Mouse (Mus musculus): ENCODE results near the gene 1700028P14Rik. TPM values are rescaled to one million over a fixed set of nuclear protein-coding genes. Genes with fewer than 3 reads are reported as not detected.

1700028P14Rik gene
- 1.4 and 2.8 TPM in 2 replicates for polyA plus RNA-seq (2014; fragmentation: Nextera tagmentation; extraction: Ambion mirVana)

GRCm38 (mm10) chr19:23652644-23653043, at the start of gene 1700028P14Rik:
Gene 1700028P14Rik, minus strand, starts transcription at chr19:23652812.
- H3K4me1 ChIP-seq (ENCODE audit: control insufficient read depth, insufficient read depth, low read length), result no peaks in the 10 kb centered on the region
- peak within 1 kb of the TSS; percentile 42 for H3K4me2 ChIP-seq (ENCODE audit: low read depth, low read length)
- 5% methylated on average over 13 of the region's 13 CpGs for WGBS

DNA sequence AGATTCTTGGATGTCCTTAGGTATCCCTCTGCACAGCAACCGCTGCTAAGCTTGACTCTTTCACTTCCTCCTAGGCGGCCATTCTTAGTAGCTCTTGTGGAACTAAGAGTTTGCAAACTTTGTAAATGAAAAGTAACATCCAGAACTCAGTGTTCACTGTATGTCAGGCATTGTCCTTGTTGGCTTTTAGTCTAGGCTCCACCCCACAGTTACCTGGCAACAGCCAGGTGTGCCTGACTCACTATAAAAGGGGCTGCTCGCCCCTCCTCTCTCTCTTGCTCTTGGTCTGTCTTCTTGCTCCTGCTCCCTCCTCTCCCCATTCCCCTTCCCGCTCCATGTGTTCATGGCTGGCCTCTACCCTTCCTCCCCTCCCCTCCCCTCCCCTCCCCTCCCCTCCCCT, 46.5 kb upstream of the 1700028P14Rik start:
- Histone ChIP-seq H3K36me3 (ENCODE audit: control insufficient read depth, insufficient read depth, low read length) (peaks cover 67% of the 10 kb centered on the region), H3K27ac (replicated peaks; ENCODE audit: low read depth, low read length) (no peak overlapping the region), H3K9ac (ENCODE audit: low read depth, low read length) (no peak overlapping the region), H3K4me1 (ENCODE audit: control insufficient read depth, insufficient read depth, low read length) (no peaks in the 10 kb centered on the region), H3K27me3 (replicated peaks; ENCODE audit: control insufficient read depth, insufficient read depth, low read length) (no peaks in the 10 kb centered on the region), H3K4me3 (ENCODE audit: low read depth, low read length) (no peak overlapping the region), H3K4me2 (ENCODE audit: low read depth, low read length) (no peak overlapping the region), H3K9me3 (ENCODE audit: control insufficient read depth, low read length) (no peaks in the 10 kb centered on the region)
- no peak for DNase-seq (ENCODE audit: low spot score)
- WGBS, result 75% methylated on average over 4 of the region's 4 CpGs
- no peak for ATAC-seq (ENCODE audit: low read depth)

More at GRCm38 (mm10) chr19:23652644-23653043, at the start of gene 1700028P14Rik:
- no peak within 1 kb of the TSS for H3K9ac ChIP-seq (ENCODE audit: low read depth, low read length)
- DNase-seq (ENCODE audit: low spot score) (peak; percentile 66), ATAC-seq (ENCODE audit: low read depth) (peak; percentile 89)
- no peaks in the 10 kb centered on the region for H3K27me3 ChIP-seq (replicated peaks; ENCODE audit: control insufficient read depth, insufficient read depth, low read length)
- no peaks in the 10 kb centered on the region for H3K9me3 ChIP-seq (ENCODE audit: control insufficient read depth, low read length)
- H3K27ac ChIP-seq (replicated peaks; ENCODE audit: low read depth, low read length), result no peak within 1 kb of the TSS
- H3K36me3 ChIP-seq (ENCODE audit: control insufficient read depth, insufficient read depth, low read length), result no peaks in the 10 kb centered on the region
- H3K4me3 ChIP-seq (ENCODE audit: low read depth, low read length), result peak within 1 kb of the TSS; percentile 13; the same call in 1 of the 2 replicates

DNA sequence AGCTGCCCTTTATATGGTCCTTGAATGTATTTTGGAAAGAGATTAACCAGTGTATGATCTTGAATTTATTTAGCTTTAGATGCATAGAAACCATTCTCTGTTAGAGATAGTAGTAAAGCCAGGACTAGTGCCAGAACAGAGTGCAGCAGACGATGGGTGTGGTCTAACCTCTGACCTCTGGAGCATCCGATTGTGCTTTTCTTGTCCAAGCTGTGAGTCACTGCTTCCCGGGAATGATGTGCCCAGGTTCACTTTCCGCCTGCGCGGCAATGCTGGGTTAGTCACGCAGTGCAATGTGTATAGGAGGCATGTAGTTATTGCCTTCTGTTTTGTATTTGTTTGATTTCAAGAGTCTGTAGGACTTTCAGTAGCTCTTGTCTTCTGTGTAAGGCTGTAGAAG, 45.8 kb upstream of the 1700028P14Rik start:
- Histone ChIP-seq H3K4me2 (ENCODE audit: low read depth, low read length) (no peak overlapping the region), H3K27ac (replicated peaks; ENCODE audit: low read depth, low read length) (no peak overlapping the region), H3K9ac (ENCODE audit: low read depth, low read length) (no peak overlapping the region), H3K36me3 (ENCODE audit: control insufficient read depth, insufficient read depth, low read length) (peaks cover 63% of the 10 kb centered on the region), H3K4me3 (ENCODE audit: low read depth, low read length) (no peak overlapping the region), H3K27me3 (replicated peaks; ENCODE audit: control insufficient read depth, insufficient read depth, low read length) (no peaks in the 10 kb centered on the region), H3K9me3 (ENCODE audit: control insufficient read depth, low read length) (no peaks in the 10 kb centered on the region), H3K4me1 (ENCODE audit: control insufficient read depth, insufficient read depth, low read length) (no peaks in the 10 kb centered on the region)
- no peak for ATAC-seq (ENCODE audit: low read depth)
- DNase-seq (ENCODE audit: low spot score), result no peak
- WGBS, result 70% methylated on average over 7 of the region's 7 CpGs

DNA sequence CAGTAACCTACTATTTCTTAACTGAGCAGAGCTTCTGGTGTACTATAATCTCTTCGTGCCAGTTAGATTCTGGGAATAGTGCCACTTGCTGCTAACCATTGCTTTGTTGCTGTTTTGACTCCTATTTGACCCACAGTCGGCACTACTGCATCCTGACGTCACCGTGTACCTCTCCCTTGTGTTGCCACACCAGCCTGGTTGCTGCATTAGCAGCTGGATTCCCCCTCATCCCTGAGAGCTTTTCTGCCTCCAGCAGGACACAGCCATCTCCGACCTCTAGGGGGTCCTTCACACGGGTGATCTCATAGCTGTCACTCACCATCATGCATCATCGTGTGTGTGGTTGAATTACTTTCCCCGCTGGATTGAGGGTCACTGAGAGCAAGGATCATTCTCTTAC, 45.2 kb upstream of the 1700028P14Rik start:
- Histone ChIP-seq H3K9ac (ENCODE audit: low read depth, low read length) (no peak overlapping the region), H3K4me1 (ENCODE audit: control insufficient read depth, insufficient read depth, low read length) (no peaks in the 10 kb centered on the region), H3K27me3 (replicated peaks; ENCODE audit: control insufficient read depth, insufficient read depth, low read length) (no peaks in the 10 kb centered on the region), H3K4me3 (ENCODE audit: low read depth, low read length) (no peak overlapping the region), H3K4me2 (ENCODE audit: low read depth, low read length) (no peak overlapping the region), H3K9me3 (ENCODE audit: control insufficient read depth, low read length) (no peaks in the 10 kb centered on the region), H3K36me3 (ENCODE audit: control insufficient read depth, insufficient read depth, low read length) (peaks cover 58% of the 10 kb centered on the region), H3K27ac (replicated peaks; ENCODE audit: low read depth, low read length) (no peak overlapping the region)
- DNase-seq (ENCODE audit: low spot score), result no peak
- WGBS, result 74% methylated on average over 8 of the region's 8 CpGs
- ATAC-seq (ENCODE audit: low read depth), result no peak

GRCm38 (mm10) chr19:23694344-23694743, 41.7 kb upstream of the 1700028P14Rik start:
- ATAC-seq (ENCODE audit: low read depth) (no peak), DNase-seq (ENCODE audit: low spot score) (peak; percentile 9)
- Histone ChIP-seq H3K36me3 (ENCODE audit: control insufficient read depth, insufficient read depth, low read length) (peaks cover 45% of the 10 kb centered on the region), H3K4me2 (ENCODE audit: low read depth, low read length) (no peak overlapping the region), H3K4me3 (ENCODE audit: low read depth, low read length) (no peak overlapping the region), H3K27me3 (replicated peaks; ENCODE audit: control insufficient read depth, insufficient read depth, low read length) (no peaks in the 10 kb centered on the region), H3K9ac (ENCODE audit: low read depth, low read length) (no peak overlapping the region), H3K9me3 (ENCODE audit: control insufficient read depth, low read length) (no peaks in the 10 kb centered on the region), H3K27ac (replicated peaks; ENCODE audit: low read depth, low read length) (no peak overlapping the region), H3K4me1 (ENCODE audit: control insufficient read depth, insufficient read depth, low read length) (no peaks in the 10 kb centered on the region)
- 80% methylated on average over 4 of the region's 4 CpGs for whole genome bisulfite sequencing

GRCm38 (mm10) chr19:23688421-23688946, 35.9 kb upstream of the 1700028P14Rik start:
- ATAC-seq (ENCODE audit: low read depth) (no peak), DNase-seq (ENCODE audit: low spot score) (peak; percentile 55)
- 23% methylated on average over 4 of the region's 4 CpGs for WGBS
- H3K4me2 ChIP-seq (ENCODE audit: low read depth, low read length), result peak overlapping the region; percentile 63
- H3K27me3 ChIP-seq (replicated peaks; ENCODE audit: control insufficient read depth, insufficient read depth, low read length), result no peaks in the 10 kb centered on the region
- no peaks in the 10 kb centered on the region for H3K36me3 ChIP-seq (ENCODE audit: control insufficient read depth, insufficient read depth, low read length)
- H3K9me3 ChIP-seq (ENCODE audit: control insufficient read depth, low read length), result no peaks in the 10 kb centered on the region
- H3K9ac ChIP-seq (ENCODE audit: low read depth, low read length), result peak overlapping the region; percentile 89; the same call in 1 of the 2 replicates
- H3K27ac ChIP-seq (replicated peaks; ENCODE audit: low read depth, low read length), result no peak overlapping the region
- H3K4me1 ChIP-seq (ENCODE audit: control insufficient read depth, insufficient read depth, low read length), result peaks cover 8% of the 10 kb centered on the region; the same call in 1 of the 2 replicates
- H3K4me3 ChIP-seq (ENCODE audit: low read depth, low read length), result peak overlapping the region; percentile 73

DNA sequence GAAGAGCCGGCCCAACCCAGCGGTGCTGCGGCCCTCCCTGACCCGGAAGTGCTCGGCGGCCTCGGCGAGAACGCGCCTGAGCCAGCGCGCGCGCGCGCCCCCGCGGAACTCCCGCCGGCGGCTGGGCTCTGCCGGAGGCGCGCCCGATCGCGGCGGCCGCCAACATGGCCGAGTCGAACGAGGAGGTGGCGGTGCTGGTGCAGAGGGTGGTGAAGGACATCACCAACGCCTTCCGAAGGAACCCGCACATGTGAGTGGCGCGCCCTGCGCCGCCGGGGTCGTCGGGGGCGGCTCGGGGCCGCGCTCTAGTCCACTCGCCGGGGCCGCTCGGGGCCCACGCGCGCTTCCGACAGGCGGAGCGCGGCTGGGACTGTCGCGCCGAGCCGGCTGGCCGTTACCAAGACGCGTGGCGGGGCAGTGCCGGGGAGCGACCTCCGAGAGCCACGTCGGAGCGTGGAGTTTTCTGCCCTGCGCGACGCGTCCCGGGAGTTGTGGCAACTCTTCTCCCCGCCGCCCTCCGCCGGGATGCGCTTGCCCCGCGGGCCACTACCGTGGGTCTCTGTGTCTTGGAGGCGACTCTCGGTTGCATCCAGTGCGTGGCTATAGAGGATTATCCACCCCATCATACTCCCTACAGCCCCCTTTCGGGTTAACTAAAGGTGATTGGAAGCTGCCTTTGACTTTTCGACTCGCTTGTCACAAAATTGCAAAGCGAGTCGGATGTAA, 34.8 kb upstream of the 1700028P14Rik start, which contains the start of gene Ptar1:
Gene Ptar1 (plus strand): TSS at position 134 of the 726 bp plus-strand sequence.
- H3K27ac ChIP-seq (replicated peaks; ENCODE audit: low read depth, low read length), result peak within 1 kb of the TSS; percentile 89
- H3K36me3 ChIP-seq (ENCODE audit: control insufficient read depth, insufficient read depth, low read length), result no peaks in the 10 kb centered on the region
- no peaks in the 10 kb centered on the region for H3K9me3 ChIP-seq (ENCODE audit: control insufficient read depth, low read length)
- ATAC-seq (ENCODE audit: low read depth) (peak; percentile 93), DNase-seq (ENCODE audit: low spot score) (peak; percentile 87)
- no peaks in the 10 kb centered on the region for H3K27me3 ChIP-seq (replicated peaks; ENCODE audit: control insufficient read depth, insufficient read depth, low read length)
- H3K4me2 ChIP-seq (ENCODE audit: low read depth, low read length), result peak within 1 kb of the TSS; percentile 63
- under 1% methylated on average over 32 of the region's 93 CpGs for WGBS
- peak within 1 kb of the TSS; percentile 73 for H3K4me3 ChIP-seq (ENCODE audit: low read depth, low read length)
- H3K4me1 ChIP-seq (ENCODE audit: control insufficient read depth, insufficient read depth, low read length), result peaks cover 8% of the 10 kb centered on the region; the same call in 1 of the 2 replicates
- H3K9ac ChIP-seq (ENCODE audit: low read depth, low read length), result peak within 1 kb of the TSS; percentile 89

DNA sequence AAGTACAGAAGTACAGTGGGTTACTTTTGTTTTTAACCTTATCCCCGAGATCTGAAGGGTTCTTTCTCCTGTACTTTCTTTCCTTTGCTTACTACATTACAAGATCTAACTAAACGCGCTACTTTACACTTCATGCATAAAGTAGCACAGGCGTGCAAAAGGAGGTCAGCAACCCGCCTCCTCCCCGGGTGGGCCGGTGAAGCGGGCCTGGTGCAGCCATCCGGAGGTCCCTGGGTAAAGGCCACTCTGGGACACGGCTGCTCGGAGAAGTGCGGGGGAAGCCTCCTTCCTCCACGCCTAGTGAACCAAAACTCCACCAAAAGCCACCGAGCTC, 34.3 kb upstream of the 1700028P14Rik start:
- Histone ChIP-seq H3K27ac (replicated peaks; ENCODE audit: low read depth, low read length) (peak overlapping the region; percentile 89), H3K36me3 (ENCODE audit: control insufficient read depth, insufficient read depth, low read length) (no peaks in the 10 kb centered on the region), H3K9me3 (ENCODE audit: control insufficient read depth, low read length) (no peaks in the 10 kb centered on the region), H3K4me1 (ENCODE audit: control insufficient read depth, insufficient read depth, low read length) (peaks cover 8% of the 10 kb centered on the region; the same call in 1 of the 2 replicates), H3K4me2 (ENCODE audit: low read depth, low read length) (peak overlapping the region; percentile 63), H3K9ac (ENCODE audit: low read depth, low read length) (peak overlapping the region; percentile 89), H3K27me3 (replicated peaks; ENCODE audit: control insufficient read depth, insufficient read depth, low read length) (no peaks in the 10 kb centered on the region), H3K4me3 (ENCODE audit: low read depth, low read length) (peak overlapping the region; percentile 73)
- DNase-seq (ENCODE audit: low spot score) (no peak), ATAC-seq (ENCODE audit: low read depth) (no peak; the same call in 1 of the 2 replicates)
- WGBS, result 3% methylated on average over 14 of the region's 14 CpGs

Measured in embryonic facial prominence, embryonic 14.5 days (tissue).